Mouse (Mus musculus) embryo, embryonic 11 days (tissue): Measurements from ENCODE around the gene Adamtsl4.

Experiments
- DNase-seq: peaks from one replicate; pipeline ENCODE4 v3.0.0-alpha.2; 2015

Gene Adamtsl4

DNA sequence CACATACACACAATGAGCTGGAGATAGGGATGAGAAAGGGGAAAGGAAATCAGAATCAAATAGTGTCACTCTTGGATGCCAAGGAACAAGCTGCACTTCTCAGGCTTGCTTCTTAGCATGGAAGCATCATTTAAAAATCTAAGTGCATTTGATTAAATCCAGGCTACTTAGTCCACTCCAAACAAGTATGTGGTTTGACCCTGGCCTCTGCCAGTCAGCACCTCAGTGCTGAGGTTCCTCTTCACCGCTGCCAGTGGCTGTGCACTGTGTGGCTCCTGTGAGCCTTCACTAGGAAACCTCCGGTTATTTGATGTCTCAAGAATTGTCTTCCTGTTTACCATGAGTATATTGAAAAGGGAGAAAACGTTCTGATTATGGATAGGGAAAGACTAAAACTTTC is 56.9 kb downstream of the Adamtsl4 start:
- no peak for DNase-seq

DNA sequence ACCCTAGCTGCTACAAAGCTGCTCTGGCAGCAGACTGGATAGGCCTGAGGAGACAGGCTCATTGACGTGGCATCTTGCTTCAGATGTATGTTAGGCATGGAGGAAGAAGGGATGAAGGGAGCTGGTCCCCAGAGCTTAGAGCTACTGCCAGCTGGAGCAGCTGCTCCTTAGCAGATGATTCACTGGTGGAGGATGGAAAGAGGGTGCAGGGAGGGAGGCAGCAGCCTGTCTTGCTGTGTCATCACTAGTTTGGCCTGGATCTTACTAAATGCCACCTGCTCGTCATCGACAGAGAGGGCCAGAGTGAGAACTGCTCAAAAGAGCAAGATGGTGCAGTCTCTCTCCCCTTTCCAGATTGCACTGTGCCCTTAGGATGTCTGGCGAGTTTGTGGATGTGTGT is 58.0 kb downstream of the Adamtsl4 start:
- no peak for DNase-seq

DNA sequence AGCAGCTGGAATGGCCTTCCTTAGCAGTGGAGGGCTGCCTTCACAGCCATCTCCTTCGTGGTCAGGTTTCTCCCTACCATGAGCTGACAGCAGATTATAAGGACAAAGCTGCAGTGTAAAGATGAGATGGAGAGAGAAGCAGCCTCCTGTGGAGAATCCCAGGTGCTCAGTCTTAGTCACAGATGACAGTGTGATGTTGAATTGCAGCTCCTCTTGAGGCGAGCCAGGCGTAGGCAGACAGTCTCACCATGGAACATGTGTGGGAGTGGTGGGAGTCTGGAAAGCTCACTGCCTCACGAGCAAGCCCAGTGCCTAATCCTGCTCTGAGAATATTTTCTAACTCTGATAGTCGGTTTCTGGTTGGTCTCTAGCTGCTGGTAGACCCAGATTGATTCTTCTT is 60.0 kb downstream of the Adamtsl4 start:
- no peak for DNase-seq
